Mouse (Mus musculus) heart, postnatal 25 days (tissue): ENCODE results near the gene Kmt5c. TPM values are rescaled to one million over a fixed set of nuclear protein-coding genes. Genes with fewer than 3 reads are reported as not detected.
A peak's percentile ranks its signal among the peaks of the same experiment; 100 is the strongest.

Source experiments
- DNase-seq: peaks from one replicate; pipeline ENCODE4 v3.0.0; 2022; ENCODE audit warnings: low spot score
- intact Hi-C: fragments of 180-260 bp; cut with DNase I; formaldehyde crosslinking; loops from one replicate; pipeline ENCODE4 v1.15.1; 2025
- total RNA-seq, 2 experiments: library from RNA; stranded (reverse); gene quantifications; 2 replicates each; pipeline ENCODE4 v1.2.3; 2021

Gene Kmt5c
- total RNA-seq, 2 experiments from 2014 or later: 16.4 to 20.7 TPM

GRCm38 (mm10) chr7:4743354-4743753, 3.4 kb downstream of the Kmt5c start:
- intact Hi-C loops: loop anchor here (5.0 kb wide), 2 partner anchors 56 to 124 kb away; partner anchors contain the start of gene Hspbp1
- DNase-seq: no peak

GRCm38 (mm10) chr7:4744886-4745285, 5.0 kb downstream of the Kmt5c start:
- intact Hi-C loops: loop anchor here (5.0 kb wide), 2 partner anchors 58 to 122 kb away; partner anchors contain the start of gene Hspbp1
- no peak for DNase-seq

GRCm38 (mm10) chr7:4746326-4746980, 6.5 kb downstream of the Kmt5c start:
- DNase-seq: no peak
- intact Hi-C loops: no loop called here

GRCm38 (mm10) chr7:4747156-4747899, 7.4 kb downstream of the Kmt5c start:
- no peak for DNase-seq

GRCm38 (mm10) chr7:4748321-4748720, 8.4 kb downstream of the Kmt5c start:
- no peak for DNase-seq
- intact Hi-C loops: no loop called here

More at GRCm38 (mm10) chr7:4747156-4747899, 7.4 kb downstream of the Kmt5c start:
- intact Hi-C loops: no loop called here

GRCm38 (mm10) chr7:4749169-4749568, 9.3 kb downstream of the Kmt5c start:
- intact Hi-C loops: no loop called here

GRCm38 (mm10) chr7:4751971-4752820, 12.3 kb downstream of the Kmt5c start:
- DNase-seq: no peak

More at GRCm38 (mm10) chr7:4749169-4749568, 9.3 kb downstream of the Kmt5c start:
- no peak for DNase-seq

GRCm38 (mm10) chr7:4752821-4753570, 13.1 kb downstream of the Kmt5c start, which contains the start of gene Cox6b2:
Gene Cox6b2, minus strand, starts transcription at chr7:4753094.
- DNase-seq: peak; percentile 35
- intact Hi-C loops: no loop called here

More at GRCm38 (mm10) chr7:4751971-4752820, 12.3 kb downstream of the Kmt5c start:
- intact Hi-C loops: no loop called here

- DNase-seq: no peak
- intact Hi-C loops: no loop called here
Observed at GRCm38 (mm10) chr7:4759670-4760069, 19.8 kb downstream of the Kmt5c start.

GRCm38 (mm10) chr7:4764946-4765710, 25.2 kb downstream of the Kmt5c start:
- DNase-seq: no peak
- intact Hi-C loops: no loop called here

GRCm38 (mm10) chr7:4771202-4771601, 31.3 kb downstream of the Kmt5c start, which contains the start of gene Fam71e2:
Gene Fam71e2, minus strand, starts transcription at chr7:4771302.
- DNase-seq: no peak
- intact Hi-C loops: no loop called here

- intact Hi-C loops: no loop called here
Observed at GRCm38 (mm10) chr7:4776131-4776530, 36.2 kb downstream of the Kmt5c start.

GRCm38 (mm10) chr7:4776861-4777830, 37.2 kb downstream of the Kmt5c start:
- DNase-seq: peak; percentile 40
- intact Hi-C loops: no loop called here

More at GRCm38 (mm10) chr7:4776131-4776530, 36.2 kb downstream of the Kmt5c start:
- DNase-seq: no peak

GRCm38 (mm10) chr7:4777851-4778637, 38.1 kb downstream of the Kmt5c start:
- intact Hi-C loops: no loop called here
- no peak for DNase-seq

- intact Hi-C loops: no loop called here
- no peak for DNase-seq
Observed at GRCm38 (mm10) chr7:4779921-4780320, 40.0 kb downstream of the Kmt5c start.

GRCm38 (mm10) chr7:4782130-4782529, 42.2 kb downstream of the Kmt5c start:
- intact Hi-C loops: no loop called here
- DNase-seq: no peak

- intact Hi-C loops: no loop called here
- no peak for DNase-seq
Observed at GRCm38 (mm10) chr7:4782759-4783158, 42.8 kb downstream of the Kmt5c start, which contains the start of the genes Il11 and Tmem190. Gene Il11, minus strand, starts transcription at chr7:4782859. Gene Tmem190, plus strand, starts transcription at chr7:4782937.
